In the genomic region with DNA sequence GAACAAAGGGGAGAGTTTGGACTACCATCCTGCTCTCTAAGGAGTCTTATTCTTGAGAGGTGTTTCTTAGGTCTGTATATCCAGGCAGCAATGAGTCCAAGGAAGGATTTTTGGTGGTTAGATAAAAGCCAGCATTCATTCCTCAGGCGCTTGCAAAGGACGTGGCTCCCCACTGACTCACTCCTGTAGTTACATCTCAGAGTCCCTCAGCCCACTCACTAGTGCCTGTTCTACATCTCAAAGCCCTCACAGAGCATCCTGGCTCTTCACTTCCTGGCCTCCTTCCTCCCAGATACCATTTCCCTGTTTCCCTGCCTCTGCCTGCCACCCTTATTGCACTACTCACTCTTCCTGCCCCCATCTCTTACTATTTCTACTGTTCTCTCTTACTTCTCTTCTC, we compare ENCODE assay signal across 26 mouse cellular contexts. TPM values are rescaled to one million over a fixed set of nuclear protein-coding genes. Genes with fewer than 3 reads are reported as not detected.
DNase-seq lines count a peak whose midpoint lies in the region; ATAC-seq and TF ChIP-seq lines count a peak whose summit lies in the region.
"Had no signal": no experiment of that assay in that cellular context is flagged by ENCODE, and none has a peak within 500 bp of the region (broad histone marks: within the 10 kb centered on the region; RNA-seq: fewer than 3 reads in every experiment).

No protein-coding gene starts in this region.

- H3K4me3 ChIP-seq in lung, adult 2 months (replicated peaks; ENCODE audit: extremely low read depth, low read depth, low read length): no peak overlapping the region
- H3K4me3 ChIP-seq in hindbrain, embryonic 10.5 days: no peak overlapping the region
- H3K4me3 ChIP-seq: embryonic facial prominence, embryonic 12.5 days; forebrain, embryonic 13.5 days; heart, embryonic 10.5 days; heart, embryonic 15.5 days; hindbrain, embryonic 12.5 days had no signal

- peak; percentile 93 for ATAC-seq in frontal cortex, adult (ENCODE audit: low TSS enrichment)
- ATAC-seq in CD4-positive, CD25-positive, alpha-beta regulatory T cell, adult 4 months: no peak
- ATAC-seq: forebrain, embryonic 13.5 days; hindbrain, embryonic 16.5 days; intestine, postnatal 0 days; Patski had no signal

- WGBS in lung, adult 2 months: 81% methylated on average over 2 of the region's 2 CpGs
- WGBS in hindbrain, embryonic 10.5 days: 89% methylated on average over 2 of the region's 2 CpGs

- no peaks in the 10 kb centered on the region for H3K9me3 ChIP-seq in hindbrain, embryonic 10.5 days
- H3K9me3 ChIP-seq: embryonic facial prominence, embryonic 12.5 days; forebrain, embryonic 13.5 days; G1E; heart, embryonic 10.5 days; heart, embryonic 15.5 days; hindbrain, embryonic 12.5 days had no signal

- no peak overlapping the region for H3K27ac ChIP-seq in hindbrain, embryonic 10.5 days
- H3K27ac ChIP-seq: embryonic facial prominence, embryonic 12.5 days; forebrain, embryonic 13.5 days; heart, embryonic 10.5 days; heart, embryonic 15.5 days; hindbrain, embryonic 12.5 days had no signal

- no peaks in the 10 kb centered on the region for H3K27me3 ChIP-seq in hindbrain, embryonic 10.5 days (ENCODE audit: insufficient read depth, poor library complexity, severe bottlenecking)
- H3K27me3 ChIP-seq: embryonic facial prominence, embryonic 12.5 days; forebrain, embryonic 13.5 days; heart, embryonic 15.5 days; hindbrain, embryonic 12.5 days; Patski had no signal

- TF ChIP-seq POLR2A in lung, adult 2 months (IDR thresholded peaks at IDR 0.05; ENCODE audit: borderline replicate concordance, extremely low read depth, low read depth, low read length): no peak

- H3K36me3 ChIP-seq in hindbrain, embryonic 10.5 days: peaks cover 77% of the 10 kb centered on the region

- H3K4me1 ChIP-seq in lung, adult 2 months (ENCODE audit: control insufficient read depth, insufficient read depth, low read length): no peaks in the 10 kb centered on the region
- H3K4me1 ChIP-seq in hindbrain, embryonic 10.5 days (replicated peaks): no peaks in the 10 kb centered on the region
- H3K4me1 ChIP-seq: embryonic facial prominence, embryonic 12.5 days; forebrain, embryonic 13.5 days; heart, embryonic 10.5 days; hindbrain, embryonic 12.5 days had no signal

- no peak for TF ChIP-seq CTCF in lung, adult 2 months (IDR thresholded peaks at IDR 0.05; ENCODE audit: insufficient read depth, low read length)

- DNase-seq in frontal cortex, postnatal 14 days (ENCODE audit: low spot score in 2 of 2): no peak
- DNase-seq in right cerebral cortex, adult 2 months (ENCODE audit: low spot score in 2 of 2): peak; percentile 18 to 37
- no peak for DNase-seq in right cerebral cortex, postnatal 36 days (ENCODE audit: low spot score in 2 of 2)
- peak; percentile 72 for DNase-seq in brain, adult 2 months (ENCODE audit: low read depth, low spot score)
- no peak for DNase-seq in lung, adult 2 months
- no peak for DNase-seq in hindbrain, embryonic 10.5 days (ENCODE audit: low spot score)
- DNase-seq: adrenal gland, adult 2 months; adrenal gland, postnatal 25 days; cerebellum, adult 11 months; cerebellum, adult 8-10 months; cerebellum, postnatal 14 days; embryo, embryonic 11 days; gastrocnemius, postnatal 10 days; heart, adult 18-20 months; heart, postnatal 14 days had no signal

RNA-seq across cellular contexts. Expression of gene Idh3a, which starts 16.3 kb away (rescaled TPM):
- 100 to 1,000 TPM; 118 TPM for polyA plus RNA-seq in CD4-positive, CD25-positive, alpha-beta regulatory T cell, adult 4 months (2017; shearing (Covaris generic))
- polyA plus RNA-seq in lung, adult 2 months (2012; rRNA removed): 20.1 and 37.0 TPM in 2 replicates
- polyA plus RNA-seq in hindbrain, embryonic 10.5 days (2016; fragmentation: Nextera tagmentation; extraction: Ambion mirVana): 108 and 117 TPM in 2 replicates

RNA-seq across cellular contexts. Expression of gene Cib2, which starts 42.4 kb away (rescaled TPM):
- 1 to 10 TPM in 1 of 2 experiments, not detected in 1; 1.6 TPM for polyA plus RNA-seq in CD4-positive, CD25-positive, alpha-beta regulatory T cell, adult 4 months (2017; shearing (Covaris generic))
- polyA plus RNA-seq in lung, adult 2 months (2012; rRNA removed): 7.5 and 9.7 TPM in 2 replicates
- 13.4 and 17.2 TPM in 2 replicates for polyA plus RNA-seq in hindbrain, embryonic 10.5 days (2016; fragmentation: Nextera tagmentation; extraction: Ambion mirVana)

RNA-seq across cellular contexts. Expression of gene Acsbg1, which starts 59.3 kb away (rescaled TPM):
- 10 to 100 TPM; 41.1 to 75.2 TPM for polyA plus RNA-seq in CD4-positive, CD25-positive, alpha-beta regulatory T cell, adult 4 months (2017; shearing (Covaris generic))
- 0.91 and 31.6 TPM in 2 replicates for polyA plus RNA-seq in lung, adult 2 months (2012; rRNA removed)
- polyA plus RNA-seq in hindbrain, embryonic 10.5 days (2016; fragmentation: Nextera tagmentation; extraction: Ambion mirVana): 7.2 and 8.7 TPM in 2 replicates
- polyA plus RNA-seq: heart, embryonic 15.5 days had no signal

Comparison
In these comparisons a context has a peak if more than half of its experiments do, and no peak if none do; other contexts are left out.
1. DNase-seq: peak in right cerebral cortex, adult 2 months (2 of 2) and brain, adult 2 months (single experiment); none in frontal cortex, postnatal 14 days (0 of 2), right cerebral cortex, postnatal 36 days (0 of 2), lung, adult 2 months (single experiment) and hindbrain, embryonic 10.5 days (single experiment).